In genomic region chr12:52424336-52425034, GRCm38 (mm10) we compare ENCODE assay signal across 25 mouse cellular contexts.
DNase-seq lines count a peak whose midpoint lies in the region; ATAC-seq and TF ChIP-seq lines count a peak whose summit lies in the region.
"Had no signal": no experiment of that assay in that cellular context is flagged by ENCODE, and none has a peak within 500 bp of the region (broad histone marks: within the 10 kb centered on the region; RNA-seq: fewer than 3 reads in every experiment).

No protein-coding gene starts in this region.

- H3K4me2 ChIP-seq in kidney, postnatal 0 days (ENCODE audit: low read length): no peak overlapping the region
- no peak overlapping the region for H3K4me2 ChIP-seq in forebrain, embryonic 11.5 days (ENCODE audit: low read depth, low read length, severe bottlenecking)
- H3K4me2 ChIP-seq in liver, embryonic 12.5 days: no peak overlapping the region
- H3K4me2 ChIP-seq: heart, embryonic 15.5 days; intestine, embryonic 15.5 days; lung, embryonic 15.5 days; midbrain, embryonic 12.5 days had no signal

- no peak for ATAC-seq in kidney, postnatal 0 days (replicated peaks; ENCODE audit: low FRiP score, low read depth)
- ATAC-seq in hematopoietic stem cell, adult 5-6 weeks (replicated peaks in 1 of 2; ENCODE audit: insufficient read depth in 1 of 2, low FRiP score in 2 of 2, low TSS enrichment in 1 of 2, low read depth in 1 of 2, poor library complexity in 2 of 2, severe bottlenecking in 2 of 2): peak; percentile 12 to 14; a peak in 3 of 4 replicates
- no peak for ATAC-seq in forebrain, embryonic 11.5 days (replicated peaks; ENCODE audit: low FRiP score)
- no peak for ATAC-seq in liver, embryonic 12.5 days
- ATAC-seq: forebrain, embryonic 16.5 days; hindbrain, embryonic 16.5 days; intestine, embryonic 15.5 days had no signal

- H3K27ac ChIP-seq in kidney, postnatal 0 days: no peak overlapping the region
- no peak overlapping the region for H3K27ac ChIP-seq in forebrain, embryonic 11.5 days (ENCODE audit: low read depth, low read length)
- no peak overlapping the region for H3K27ac ChIP-seq in liver, embryonic 12.5 days
- H3K27ac ChIP-seq: embryonic facial prominence, embryonic 10.5 days; heart, embryonic 15.5 days; hindbrain, embryonic 10.5 days; intestine, embryonic 15.5 days; liver, embryonic 14.5 days; lung, embryonic 15.5 days; midbrain, embryonic 12.5 days; stomach, postnatal 0 days had no signal

- H3K27me3 ChIP-seq in kidney, postnatal 0 days (ENCODE audit: insufficient read depth, low read length): no peaks in the 10 kb centered on the region
- no peaks in the 10 kb centered on the region for H3K27me3 ChIP-seq in forebrain, embryonic 11.5 days (ENCODE audit: control insufficient read depth, insufficient read depth, low read length)
- H3K27me3 ChIP-seq in liver, embryonic 12.5 days (replicated peaks): no peaks in the 10 kb centered on the region
- H3K27me3 ChIP-seq: heart, embryonic 15.5 days; intestine, embryonic 15.5 days; lung, embryonic 15.5 days; midbrain, embryonic 12.5 days had no signal

- no peaks in the 10 kb centered on the region for H3K4me1 ChIP-seq in kidney, postnatal 0 days (replicated peaks; ENCODE audit: insufficient read depth, low read length)
- H3K4me1 ChIP-seq in forebrain, embryonic 11.5 days (replicated peaks; ENCODE audit: control insufficient read depth, insufficient read depth, low read length): no peaks in the 10 kb centered on the region
- no peaks in the 10 kb centered on the region for H3K4me1 ChIP-seq in liver, embryonic 12.5 days
- H3K4me1 ChIP-seq: embryonic facial prominence, embryonic 10.5 days; hindbrain, embryonic 10.5 days; intestine, embryonic 15.5 days; lung, embryonic 15.5 days; midbrain, embryonic 12.5 days had no signal

- 58% methylated on average over 3 of the region's 3 CpGs for WGBS in kidney, postnatal 0 days
- WGBS in forebrain, embryonic 11.5 days: 84% methylated on average over 3 of the region's 3 CpGs
- WGBS in liver, embryonic 12.5 days (ENCODE audit: insufficient replicate concordance): 70% methylated on average over 3 of the region's 3 CpGs

- no peaks in the 10 kb centered on the region for H3K36me3 ChIP-seq in kidney, postnatal 0 days (ENCODE audit: insufficient read depth, low read length)
- H3K36me3 ChIP-seq in forebrain, embryonic 11.5 days (ENCODE audit: control insufficient read depth, insufficient read depth, low read length): no peaks in the 10 kb centered on the region
- no peaks in the 10 kb centered on the region for H3K36me3 ChIP-seq in liver, embryonic 12.5 days
- H3K36me3 ChIP-seq: embryonic facial prominence, embryonic 10.5 days; heart, embryonic 15.5 days; hindbrain, embryonic 10.5 days; intestine, embryonic 15.5 days; lung, embryonic 15.5 days; midbrain, embryonic 12.5 days had no signal

- H3K4me3 ChIP-seq in kidney, postnatal 0 days (replicated peaks; ENCODE audit: low read depth, low read length): no peak overlapping the region
- no peak overlapping the region for H3K4me3 ChIP-seq in forebrain, embryonic 11.5 days (ENCODE audit: low read depth, low read length)
- no peak overlapping the region for H3K4me3 ChIP-seq in liver, embryonic 12.5 days
- H3K4me3 ChIP-seq: embryonic facial prominence, embryonic 10.5 days; heart, embryonic 15.5 days; hindbrain, embryonic 10.5 days; intestine, embryonic 15.5 days; lung, embryonic 15.5 days; midbrain, embryonic 12.5 days had no signal

- H3K9me3 ChIP-seq in kidney, postnatal 0 days (replicated peaks; ENCODE audit: low read length): no peaks in the 10 kb centered on the region
- H3K9me3 ChIP-seq in forebrain, embryonic 11.5 days (ENCODE audit: control insufficient read depth, low read length): no peaks in the 10 kb centered on the region
- H3K9me3 ChIP-seq in liver, embryonic 12.5 days (replicated peaks): no peaks in the 10 kb centered on the region
- H3K9me3 ChIP-seq: embryonic facial prominence, embryonic 10.5 days; heart, embryonic 15.5 days; hindbrain, embryonic 10.5 days; intestine, embryonic 15.5 days; lung, embryonic 15.5 days; midbrain, embryonic 12.5 days had no signal

- DNase-seq in kidney, postnatal 0 days (ENCODE audit: low spot score): peak; percentile 42
- DNase-seq in kidney, postnatal 14 days: no peak
- peak; percentile 51 for DNase-seq in 3T3-L1 (ENCODE audit: low read depth, low spot score)
- DNase-seq in Muller cell, postnatal 12 days (ENCODE audit: inconsistent ontology term): peak; percentile 22
- DNase-seq in forebrain, embryonic 11.5 days (ENCODE audit: low spot score): no peak
- DNase-seq: adrenal gland, postnatal 14 days; cerebellum, adult 9-10 months; gastrocnemius, postnatal 36 days; kidney, adult 8-10 months; kidney, postnatal 4 days; lung, postnatal 36 days; thymus, adult 2 months; thymus, postnatal 4 days had no signal

- TF ChIP-seq CTCF in kidney, postnatal 0 days (IDR thresholded peaks at IDR 0.05; ENCODE audit: low read depth): no peak

- H3K9ac ChIP-seq in kidney, postnatal 0 days (ENCODE audit: low read depth, low read length): no peak overlapping the region
- no peak overlapping the region for H3K9ac ChIP-seq in forebrain, embryonic 11.5 days (ENCODE audit: low read length)
- H3K9ac ChIP-seq in liver, embryonic 12.5 days: no peak overlapping the region
- H3K9ac ChIP-seq: heart, embryonic 15.5 days; intestine, embryonic 15.5 days; liver, embryonic 14.5 days; lung, embryonic 15.5 days; midbrain, embryonic 12.5 days had no signal

Comparison
In these comparisons a context has a peak if more than half of its experiments do, and no peak if none do; other contexts are left out.
1. DNase-seq: peak in kidney, postnatal 0 days (single experiment), 3T3-L1 (single experiment) and Muller cell, postnatal 12 days (single experiment); none in kidney, postnatal 14 days (single experiment) and forebrain, embryonic 11.5 days (single experiment).
2. ATAC-seq: peak in hematopoietic stem cell, adult 5-6 weeks (2 of 2); none in kidney, postnatal 0 days (single experiment), forebrain, embryonic 11.5 days (single experiment) and liver, embryonic 12.5 days (single experiment).